Mouse (Mus musculus) ES-CJ7 (cell line): ENCODE results near the gene Stk36.
A peak's percentile ranks its signal among the peaks of the same experiment; 100 is the strongest.

Experiments
- DNase-seq: peaks from one replicate; pipeline ENCODE4 v3.0.0; 2011; ENCODE audit warnings: low read depth, low spot score

Stk36 gene

GRCm38 (mm10) chr1:74601267-74601962, at the start of gene Stk36, which contains the start of gene Rnf25:
Stk36 (plus strand) TSS chr1:74601445.
Rnf25 (minus strand) TSS chr1:74601397.
- DNase-seq: peak; percentile 87

- DNase-seq: no peak
Measured at GRCm38 (mm10) chr1:74559061-74559460, 42.2 kb upstream of the Stk36 start.

GRCm38 (mm10) chr1:74565834-74566233, 35.4 kb upstream of the Stk36 start:
- no peak for DNase-seq

DNA sequence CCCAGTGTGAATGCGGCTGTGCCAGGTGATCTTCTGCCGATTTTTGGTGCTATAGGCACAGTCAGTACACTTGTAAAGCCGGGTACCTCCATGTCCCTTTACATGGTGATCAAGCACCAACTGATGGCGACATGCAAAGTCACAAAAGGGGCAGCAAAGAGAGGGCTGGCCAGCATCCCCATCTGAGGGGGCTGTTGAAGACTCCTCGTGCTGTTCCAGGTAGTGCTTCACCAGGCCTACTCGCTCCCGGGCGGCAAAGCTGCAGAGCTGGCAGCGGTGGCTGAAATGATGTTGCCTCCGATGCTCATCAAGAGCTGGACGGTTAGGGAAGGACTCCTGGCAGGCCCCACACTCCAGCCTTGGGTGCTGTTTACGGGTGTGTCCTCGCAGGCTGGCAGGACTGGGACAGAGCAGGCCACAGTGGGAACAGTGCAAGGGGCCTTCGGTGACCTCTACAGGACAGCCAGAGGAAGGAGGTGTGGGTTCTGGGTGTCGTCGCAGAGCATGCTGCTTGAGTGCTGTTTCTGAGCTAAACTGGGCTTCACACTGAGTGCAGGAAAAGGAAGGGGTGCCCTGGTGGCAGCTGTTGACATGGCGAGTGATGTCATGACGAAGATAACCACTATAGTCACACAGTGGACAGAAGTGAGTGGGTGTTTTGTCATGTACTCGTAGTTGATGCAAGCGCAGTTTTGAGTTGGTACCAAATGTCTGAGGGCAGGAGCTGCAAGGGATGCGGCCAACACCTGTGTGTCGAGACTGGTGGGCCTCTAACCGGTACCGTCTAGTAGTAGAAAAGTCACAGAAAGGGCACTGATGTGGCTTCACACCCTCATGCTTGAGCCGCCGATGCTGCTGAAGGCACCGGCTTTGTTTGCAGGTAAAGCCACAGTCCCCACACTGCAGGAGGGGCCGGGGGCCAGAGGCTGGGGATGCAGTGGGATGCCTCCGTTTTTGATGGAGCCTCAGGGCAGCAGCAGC, 31.2 kb upstream of the Stk36 start:
- DNase-seq: peak; percentile 51

- DNase-seq: peak; percentile 74
Measured at GRCm38 (mm10) chr1:74582621-74583020, 18.6 kb upstream of the Stk36 start.

DNA sequence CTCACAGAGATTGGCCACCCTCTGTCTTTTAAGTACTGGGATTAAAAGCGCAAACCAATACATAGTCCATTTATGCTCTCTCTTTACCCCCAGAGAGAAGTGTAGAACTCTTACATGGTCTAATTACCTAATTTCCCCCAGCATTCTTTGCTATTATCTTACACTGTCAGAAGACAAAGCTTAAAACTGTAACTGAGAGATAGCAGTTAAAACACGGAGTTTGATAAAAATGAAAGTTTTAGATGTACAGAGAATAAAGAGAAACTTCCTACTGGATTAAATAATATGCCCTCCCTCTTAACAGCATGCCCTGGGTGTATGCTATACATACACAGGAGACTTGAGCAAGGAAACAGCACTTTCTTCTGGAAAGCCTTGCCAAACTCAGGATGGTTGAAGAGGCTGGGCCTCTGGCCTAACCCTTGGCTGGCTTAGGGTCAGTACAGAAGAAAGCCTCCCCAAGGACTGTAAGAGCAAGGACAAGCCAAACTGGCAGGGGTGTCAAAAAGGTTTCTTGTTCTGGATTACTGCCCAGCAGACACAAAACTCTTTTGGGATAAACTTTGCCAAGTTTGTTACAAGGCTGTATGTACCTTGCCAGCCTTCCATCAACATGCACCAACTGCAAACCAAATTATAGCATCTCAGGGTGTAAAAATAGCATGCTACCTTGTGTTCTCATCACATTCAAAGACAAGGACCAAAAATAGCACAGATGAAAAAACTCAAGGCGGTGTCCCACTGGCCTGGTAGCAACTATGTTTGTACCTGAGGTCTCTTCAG, 16.4 kb upstream of the Stk36 start:
- no peak for DNase-seq

DNA sequence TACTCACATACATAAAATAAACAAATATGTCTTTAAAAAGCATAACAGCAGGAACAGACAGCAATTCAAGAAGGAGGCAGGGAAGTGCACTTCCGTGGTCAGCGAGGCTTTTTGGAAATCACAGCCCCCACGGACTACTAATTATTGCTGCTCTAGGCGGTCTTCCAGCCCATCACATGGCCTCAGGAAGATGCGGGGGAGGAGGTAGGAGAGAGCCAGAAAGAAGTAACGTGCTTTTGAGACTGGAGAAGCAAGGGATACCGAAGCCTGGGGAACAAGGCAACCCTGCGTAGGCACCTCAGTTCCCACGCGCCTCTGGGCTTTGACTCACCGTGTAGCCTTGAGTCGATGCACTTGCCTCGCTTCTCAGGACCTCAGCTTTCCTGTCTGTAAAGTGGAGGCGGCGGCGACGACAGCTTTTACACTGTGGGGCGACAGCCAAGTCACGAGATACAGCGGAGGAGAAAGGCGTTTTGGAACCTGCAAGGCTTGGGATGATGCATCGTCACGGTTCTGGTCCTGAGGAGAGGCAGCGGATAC, 13.9 kb upstream of the Stk36 start:
- DNase-seq: no peak

DNA sequence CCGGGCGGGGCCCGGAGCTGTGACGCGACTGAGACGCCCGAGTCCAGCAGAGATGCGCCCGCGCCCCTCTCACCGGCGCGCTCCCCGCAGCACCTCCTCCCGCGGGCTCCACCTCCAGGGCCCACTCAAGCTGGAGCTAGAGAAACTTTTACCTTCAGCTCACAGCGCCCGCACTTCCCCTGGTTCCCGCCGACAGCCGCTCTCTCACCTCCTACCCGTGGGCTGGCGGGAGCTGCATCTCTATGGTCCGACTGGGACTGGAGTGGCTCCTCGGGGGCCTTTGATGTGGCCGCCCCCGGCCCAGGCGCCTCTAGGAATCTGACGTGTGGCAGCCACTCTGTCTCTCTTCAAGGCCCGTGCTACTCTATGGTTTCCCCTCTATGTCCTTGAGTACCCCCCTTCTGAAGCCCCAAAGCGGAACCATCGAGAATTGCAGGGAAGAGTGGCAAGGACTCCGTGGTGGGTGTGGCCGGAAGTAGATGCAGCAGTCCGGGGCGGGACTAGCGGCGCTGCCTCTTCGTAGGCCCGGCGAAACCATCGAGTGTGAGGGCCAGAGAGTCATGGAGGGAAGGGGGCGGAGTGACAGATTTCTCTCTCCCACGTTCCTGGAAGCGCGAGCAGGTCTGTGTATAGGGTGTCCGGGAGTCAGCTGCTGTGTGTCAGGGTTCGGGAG, 13.3 kb upstream of the Stk36 start, which contains the start of the genes Zfp142 and Bcs1l:
Gene Zfp142, minus strand, starts transcription at position 474 of the 673 bp plus-strand sequence.
Gene Bcs1l, plus strand, starts transcription at position 517 of the 673 bp plus-strand sequence.
- peak; percentile 100 for DNase-seq

DNA sequence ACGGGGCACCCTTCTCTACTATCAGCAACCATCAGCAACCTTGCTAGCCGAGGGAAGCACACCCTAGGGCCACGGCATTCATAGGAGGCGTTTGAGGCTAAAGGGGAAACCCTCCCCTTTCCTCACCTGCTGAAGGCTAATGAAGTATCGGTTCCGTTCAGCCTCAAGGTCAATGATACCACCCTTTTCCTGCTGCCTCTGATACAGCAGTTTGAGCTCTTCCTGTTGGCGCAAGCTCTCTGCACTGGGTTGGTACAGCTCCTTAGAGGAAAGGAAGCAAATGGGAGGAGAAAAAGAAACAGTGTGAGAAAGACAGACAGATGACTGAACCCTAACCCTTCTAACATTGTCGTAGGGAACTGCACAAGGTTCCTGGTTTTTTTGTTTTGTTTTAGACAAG, 6.8 kb upstream of the Stk36 start:
- DNase-seq: no peak

- no peak for DNase-seq
Measured at GRCm38 (mm10) chr1:74600501-74601266, 561 bp upstream of the Stk36 start.

DNA sequence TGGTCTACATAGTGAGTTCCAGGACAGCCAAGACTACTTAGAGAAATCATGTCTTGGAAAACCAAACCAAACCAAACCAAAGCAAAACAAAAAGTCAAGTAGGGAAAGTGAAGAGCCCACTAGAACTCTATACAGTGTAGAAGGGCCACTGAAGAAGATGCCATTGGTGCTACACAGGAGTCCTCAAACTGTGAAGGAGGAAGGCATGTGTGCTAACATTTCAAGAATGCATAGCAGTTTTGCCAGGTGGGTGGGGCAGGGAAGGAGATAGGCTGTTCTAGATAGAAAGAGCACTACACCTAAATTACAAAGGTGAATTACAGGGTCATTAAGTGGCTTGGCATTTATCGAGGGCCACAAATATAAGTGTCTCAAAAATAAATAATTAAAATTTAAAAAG, 22.9 kb downstream of the Stk36 start:
- DNase-seq: no peak

DNA sequence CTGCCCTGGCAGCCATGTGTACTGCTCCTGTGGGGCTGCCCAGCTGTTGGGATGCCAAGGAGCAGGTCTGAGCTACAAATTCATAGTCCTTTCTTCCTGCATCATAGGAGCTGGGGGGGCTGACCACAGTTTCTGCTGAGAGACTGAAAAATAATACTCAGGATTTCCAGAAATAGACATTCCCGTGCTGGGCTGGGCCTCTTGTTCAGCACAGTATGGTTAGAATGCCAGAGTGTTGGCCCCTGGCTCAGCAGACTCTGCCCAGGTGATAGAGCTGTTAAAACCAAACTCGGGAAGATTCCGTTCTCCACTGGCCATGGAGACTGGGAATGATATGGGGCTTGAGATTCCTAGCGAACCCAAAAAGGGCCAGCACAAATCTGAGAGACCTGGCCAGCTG, 24.8 kb downstream of the Stk36 start:
- no peak for DNase-seq

DNA sequence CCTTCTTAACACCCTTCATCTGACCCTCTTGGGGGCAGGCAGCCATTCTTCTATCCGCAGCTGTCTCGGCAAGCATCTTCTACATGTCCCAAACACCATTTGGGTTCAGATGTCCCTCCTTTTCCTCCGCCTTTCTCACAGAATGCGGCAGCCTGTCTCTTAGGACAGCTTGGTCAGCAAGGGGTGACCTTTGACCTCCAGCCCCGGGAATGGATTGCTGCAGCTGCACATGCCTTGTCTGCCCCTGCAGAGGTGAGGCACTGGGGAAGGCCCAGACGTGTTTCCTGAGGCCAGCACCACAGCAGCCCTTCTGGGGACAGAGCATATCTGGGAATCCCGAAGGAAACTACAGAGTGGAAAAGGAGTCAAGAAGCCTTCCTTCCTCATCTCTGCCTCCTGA, 26.8 kb downstream of the Stk36 start:
- no peak for DNase-seq

- no peak for DNase-seq
Measured at GRCm38 (mm10) chr1:74632734-74633133, 31.5 kb downstream of the Stk36 start.

GRCm38 (mm10) chr1:74643524-74643923, 42.3 kb downstream of the Stk36 start:
- DNase-seq: no peak

DNA sequence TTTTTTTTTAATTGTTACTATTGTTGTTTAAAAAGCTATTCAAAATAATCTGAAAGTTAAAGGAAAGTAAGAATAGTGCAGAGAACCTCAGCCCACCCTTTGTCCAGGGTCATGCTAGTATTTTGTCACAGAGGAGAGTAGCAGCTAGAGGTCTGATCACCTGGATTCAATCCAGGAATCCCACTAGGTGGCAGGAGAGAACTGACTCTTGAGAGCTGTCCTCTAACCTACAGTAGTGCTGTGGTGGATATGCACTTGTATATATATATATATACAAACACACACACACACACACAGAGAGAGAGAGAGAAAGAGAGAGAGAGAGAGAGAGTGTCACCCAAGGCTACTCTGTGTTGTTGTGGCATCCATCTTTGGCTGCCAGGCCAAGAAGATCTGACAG, 42.7 kb downstream of the Stk36 start:
- DNase-seq: peak; percentile 50

- DNase-seq: peak; percentile 98
Measured at GRCm38 (mm10) chr1:74661448-74662195, 60.4 kb downstream of the Stk36 start, which contains the start of gene Ttll4. Ttll4 (plus strand) TSS chr1:74661745.

DNA sequence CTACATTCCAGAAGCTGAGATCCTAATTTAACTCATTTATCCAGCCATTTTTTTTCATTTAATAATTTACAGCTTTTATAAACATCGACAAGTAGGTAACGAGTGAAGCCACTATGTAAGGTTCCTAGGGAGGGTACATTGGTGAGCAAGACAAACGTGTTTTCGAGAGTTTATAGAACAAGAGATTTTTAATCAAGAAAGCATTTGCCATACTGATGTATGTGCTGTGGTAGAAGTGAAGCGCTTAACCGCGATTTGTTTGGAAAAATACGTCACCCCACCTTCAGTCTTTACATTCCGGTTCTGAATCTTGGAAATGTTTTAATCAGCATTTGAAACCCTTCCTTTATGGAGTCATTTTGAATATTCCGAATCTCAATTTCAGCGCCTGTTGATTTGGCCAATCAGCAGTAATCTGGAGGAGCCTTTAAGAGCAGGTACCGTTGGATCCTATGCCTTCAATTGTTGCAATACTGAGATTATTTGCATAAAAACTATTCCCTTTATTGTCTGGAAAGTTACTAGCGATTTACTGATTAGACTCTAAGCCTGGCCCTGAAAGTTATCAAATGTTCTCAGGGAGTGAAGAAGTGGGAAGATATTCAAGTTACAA, 61.1 kb downstream of the Stk36 start:
- DNase-seq: peak; percentile 18

DNA sequence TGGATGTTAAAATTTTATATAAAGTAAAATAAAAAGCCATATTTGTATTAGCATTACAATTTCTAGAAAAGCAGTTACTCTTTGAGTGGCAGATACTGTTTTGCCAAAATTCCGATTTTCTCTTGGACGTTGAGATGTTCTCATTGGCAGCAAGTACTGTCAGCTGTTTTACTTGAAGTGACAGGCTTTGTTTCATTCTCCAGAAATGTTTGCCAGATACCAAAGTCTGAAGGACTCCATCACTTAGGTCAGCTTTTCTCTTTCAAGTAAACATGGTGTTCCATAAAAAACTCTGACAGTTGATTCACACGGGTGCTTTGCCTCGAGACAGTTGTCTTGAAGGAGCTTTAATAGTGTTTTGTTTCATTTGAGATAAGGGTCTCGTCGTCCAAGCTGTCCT, 63.9 kb downstream of the Stk36 start:
- no peak for DNase-seq
